Mouse (Mus musculus) heart, adult 2 months (tissue): ENCODE results near the gene Hes2. TPM values are rescaled to one million over a fixed set of nuclear protein-coding genes. Genes with fewer than 3 reads are reported as not detected.

Source experiments
- DNase-seq, 2 experiments: peaks; one replicate each; pipeline ENCODE4 v3.0.0; 2021
- H3K27ac ChIP-seq: fragments of 200-600 bp; 2 replicates; pipeline ENCODE4 v1.8.1; 2022
- H3K27me3 ChIP-seq: fragments of 200-500 bp; 2 replicates; pipeline ENCODE4 v1.6.1; 2012; ENCODE audit warnings: mild to moderate bottlenecking, low read length, inconsistent platforms, mixed read lengths; ENCODE audit not compliant: control insufficient read depth, insufficient read depth
- H3K36me3 ChIP-seq: fragments of 200-500 bp; 2 replicates; pipeline ENCODE4 v1.6.1; 2012; ENCODE audit warnings: low read length, inconsistent platforms; ENCODE audit not compliant: control insufficient read depth, insufficient read depth
- H3K4me1 ChIP-seq: fragments of 200-500 bp; 2 replicates; pipeline ENCODE4 v1.6.1; 2011; ENCODE audit warnings: low read length; ENCODE audit not compliant: control insufficient read depth, insufficient read depth
- H3K4me3 ChIP-seq: fragments of 200-600 bp; 2 replicates; pipeline ENCODE4 v1.8.1; 2022
- H3K79me2 ChIP-seq: fragments of 200-500 bp; replicated peaks from 2 replicates; pipeline ENCODE4 v1.6.1; 2012; ENCODE audit warnings: mild to moderate bottlenecking, inconsistent platforms, low read length, moderate library complexity, mixed read lengths; ENCODE audit not compliant: control insufficient read depth, insufficient read depth
- H3K9ac ChIP-seq: fragments of 200-500 bp; 2 replicates; pipeline ENCODE4 v1.6.1; 2012; ENCODE audit warnings: low read depth, mild to moderate bottlenecking, control low read depth, inconsistent platforms, low read length, mixed read lengths
- CTCF ChIP-seq: fragments of 200-600 bp; IDR thresholded peaks from 2 replicates; pipeline ENCODE4 v1.8.1; 2022; ENCODE audit warnings: antibody characterized with exemption, mild to moderate bottlenecking, moderate library complexity
- EP300 ChIP-seq: fragments of 200-500 bp; IDR thresholded peaks from 2 replicates; pipeline ENCODE4 v1.6.1; 2011; ENCODE audit warnings: low read depth, low read length, control low read depth; ENCODE audit not compliant: insufficient read depth
- POLR2A ChIP-seq: fragments of 200-500 bp; IDR thresholded peaks from 2 replicates; pipeline ENCODE4 v1.6.1; 2011; ENCODE audit warnings: mild to moderate bottlenecking, low read depth, low read length, control low read depth; ENCODE audit not compliant: insufficient read depth
- WGBS: fragments of 180-500 bp; shearing (Covaris S2); methylation state at CpG from one replicate; pipeline ENCODE4 v1.1.7; 2018; 5-methylcytosine and 5-hydroxymethylcytosine counted together
- intact Hi-C: fragments of 180-260 bp; cut with DNase I; formaldehyde crosslinking; loops from one replicate; pipeline ENCODE4 v1.15.1; 2025
- polyA plus RNA-seq: library from polyadenylated mRNA; depleted of rRNA; stranded (reverse); fragments of >200 nt; gene quantifications from 2 replicates; pipeline ENCODE4 v1.2.3, GENCODE M21; 2012
- total RNA-seq, 2 experiments: library from RNA; stranded (reverse); gene quantifications; 2 replicates each; pipeline ENCODE4 v1.2.3; 2021

Hes2 gene
- total and polyA plus RNA-seq, 3 experiments: not detected

GRCm38 (mm10) chr4:152145473-152145872 is 13.2 kb upstream of the Hes2 start:
- Histone ChIP-seq H3K27me3 (no peaks in the 10 kb centered on the region), H3K4me1 (no peaks in the 10 kb centered on the region), H3K27ac (no peak overlapping the region), H3K36me3 (no peaks in the 10 kb centered on the region), H3K4me3 (no peak overlapping the region), H3K9ac (no peak overlapping the region), H3K79me2 (no peaks in the 10 kb centered on the region)
- WGBS: 55% methylated on average over 10 of the region's 10 CpGs
- TF ChIP-seq POLR2A (no peak), EP300 (no peak), CTCF (no peak)
- intact Hi-C loops: no loop called here
- DNase-seq: no peak

GRCm38 (mm10) chr4:152146033-152146827 is 12.4 kb upstream of the Hes2 start:
- Histone ChIP-seq H3K4me1 (no peaks in the 10 kb centered on the region), H3K79me2 (no peaks in the 10 kb centered on the region), H3K27ac (no peak overlapping the region), H3K4me3 (no peak overlapping the region), H3K9ac (no peak overlapping the region), H3K36me3 (no peaks in the 10 kb centered on the region), H3K27me3 (no peaks in the 10 kb centered on the region)
- TF ChIP-seq POLR2A (no peak), EP300 (no peak), CTCF (no peak)
- DNase-seq: no peak
- intact Hi-C loops: no loop called here
- WGBS: 70% methylated on average over 11 of the region's 11 CpGs

DNA sequence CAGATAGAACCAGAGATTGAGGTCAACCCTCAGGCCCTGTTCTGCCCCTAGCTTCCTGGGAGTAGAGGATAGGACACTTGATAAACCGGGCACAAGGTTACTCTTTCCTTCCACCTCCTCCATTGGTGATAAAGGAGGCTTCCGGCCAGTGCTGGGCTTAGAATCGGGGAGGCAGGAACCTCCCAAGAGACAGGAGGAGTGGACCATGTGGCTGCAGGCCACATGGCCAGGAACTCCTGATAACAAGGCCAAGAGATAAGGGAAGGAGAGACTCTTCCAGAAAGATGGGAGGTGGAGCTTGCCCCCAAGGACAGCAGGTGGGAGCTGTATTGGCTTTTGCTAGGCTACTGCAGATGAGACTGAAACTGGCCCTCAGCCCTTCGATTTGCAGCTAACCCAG is 8.1 kb upstream of the Hes2 start:
- intact Hi-C loops: no loop called here
- TF ChIP-seq CTCF: no peak
- no peak for TF ChIP-seq POLR2A
- no peak for TF ChIP-seq EP300
- Histone ChIP-seq H3K27ac (no peak overlapping the region), H3K4me1 (peaks cover 1% of the 10 kb centered on the region; the same call in 1 of the 2 replicates), H3K9ac (no peak overlapping the region), H3K4me3 (no peak overlapping the region), H3K36me3 (no peaks in the 10 kb centered on the region), H3K27me3 (peaks cover 3% of the 10 kb centered on the region; the same call in 1 of the 2 replicates), H3K79me2 (no peaks in the 10 kb centered on the region)
- no peak for DNase-seq
- WGBS: 51% methylated on average over 4 of the region's 4 CpGs

- H3K4me3 ChIP-seq: peak overlapping the region; percentile 32; the same call in 1 of the 2 replicates
- H3K9ac ChIP-seq: peak overlapping the region; percentile 55
- intact Hi-C loops: no loop called here
- no peak for TF ChIP-seq EP300
- no peak for TF ChIP-seq CTCF
- TF ChIP-seq POLR2A: no peak
- peaks cover 1% of the 10 kb centered on the region; the same call in 1 of the 2 replicates for H3K4me1 ChIP-seq
- no peaks in the 10 kb centered on the region for H3K79me2 ChIP-seq
- no peaks in the 10 kb centered on the region for H3K36me3 ChIP-seq
- peaks cover 3% of the 10 kb centered on the region; the same call in 1 of the 2 replicates for H3K27me3 ChIP-seq
- 49% methylated on average over 7 of the region's 7 CpGs for WGBS
- DNase-seq: no peak
- no peak overlapping the region for H3K27ac ChIP-seq
Measured at GRCm38 (mm10) chr4:152151451-152151965, 7.2 kb upstream of the Hes2 start.

DNA sequence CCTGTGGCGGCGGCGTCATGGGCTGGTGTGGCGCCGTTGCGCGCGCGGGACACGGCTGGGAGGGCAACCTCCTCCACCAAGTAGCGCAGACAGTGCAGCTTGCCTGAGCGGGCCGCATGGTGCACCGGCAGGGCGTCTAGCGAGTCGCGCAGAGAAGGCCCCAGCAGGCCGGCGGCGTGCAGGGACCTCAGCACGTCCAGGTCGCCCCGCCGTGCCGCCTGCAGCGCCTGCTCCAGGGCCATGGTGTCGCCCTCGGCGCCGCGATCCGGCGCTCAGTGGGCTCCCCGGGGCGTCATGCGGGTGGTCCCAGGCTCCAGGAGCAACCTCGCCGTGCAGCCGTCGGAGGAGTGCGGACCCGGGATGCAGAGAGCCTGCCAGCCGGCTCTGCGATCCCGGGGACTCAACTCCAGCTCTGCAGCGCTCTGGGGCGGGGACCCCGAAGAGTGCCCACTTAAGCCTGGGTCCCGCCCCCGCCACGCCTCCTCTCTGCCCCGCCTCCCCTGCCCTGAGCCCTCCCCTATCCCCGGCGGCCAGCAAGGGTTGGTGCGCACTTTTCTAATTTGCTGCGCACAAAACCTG is 6.6 kb upstream of the Hes2 start, which contains the start of gene Espn:
Espn (minus strand) TSS at position 406 of the 579 bp plus-strand sequence.
- Histone ChIP-seq H3K4me3 (peak within 1 kb of the TSS; percentile 32), H3K27me3 (peaks cover 3% of the 10 kb centered on the region; the same call in 1 of the 2 replicates), H3K9ac (peak within 1 kb of the TSS; percentile 55), H3K36me3 (no peaks in the 10 kb centered on the region), H3K27ac (no peak within 1 kb of the TSS), H3K79me2 (no peaks in the 10 kb centered on the region), H3K4me1 (peaks cover 1% of the 10 kb centered on the region; the same call in 1 of the 2 replicates)
- WGBS: 4% methylated on average over 57 of the region's 57 CpGs
- intact Hi-C loops: no loop called here
- TF ChIP-seq EP300 (no peak), CTCF (no peak), POLR2A (no peak)
- DNase-seq: peak; percentile 63
